Mouse (Mus musculus) thymus, adult 2 months (tissue): ENCODE measurements around the gene Etv5. TPM values are rescaled to one million over a fixed set of nuclear protein-coding genes. Genes with fewer than 3 reads are reported as not detected.

Source experiments
- DNase-seq: peaks from one replicate; pipeline ENCODE4 v3.0.0; 2021
- H3K27ac ChIP-seq: fragments of 200-500 bp; 2 replicates; pipeline ENCODE4 v1.5.1; 2012; ENCODE audit warnings: low read length, control low read depth; ENCODE audit not compliant: control insufficient read depth, insufficient read depth
- H3K27me3 ChIP-seq: fragments of 200-500 bp; 2 replicates; pipeline ENCODE4 v1.6.1; 2012; ENCODE audit warnings: mild to moderate bottlenecking, low read length, moderate library complexity, mixed read lengths; ENCODE audit not compliant: control insufficient read depth, insufficient read depth
- H3K36me3 ChIP-seq: fragments of 200-500 bp; 2 replicates; pipeline ENCODE4 v1.6.1; 2012; ENCODE audit warnings: mild to moderate bottlenecking, low read length, moderate library complexity; ENCODE audit not compliant: control insufficient read depth, insufficient read depth
- H3K4me1 ChIP-seq: fragments of 200-500 bp; replicated peaks from 2 replicates; pipeline ENCODE4 v1.6.1; 2012; ENCODE audit warnings: low read length; ENCODE audit not compliant: control insufficient read depth, insufficient read depth
- H3K4me3 ChIP-seq: fragments of 200-500 bp; 2 replicates; pipeline ENCODE4 v1.5.1; 2012; ENCODE audit warnings: mild to moderate bottlenecking, low read length, control low read depth, moderate library complexity; ENCODE audit not compliant: control insufficient read depth, insufficient read depth
- CTCF ChIP-seq: fragments of 200-500 bp; IDR thresholded peaks from 2 replicates; pipeline ENCODE4 v1.5.1; 2012; ENCODE audit warnings: mild to moderate bottlenecking, control low read depth, low read length, moderate library complexity, borderline replicate concordance; ENCODE audit not compliant: control insufficient read depth, poor library complexity, insufficient read depth; ENCODE audit errors: extremely low read depth
- POLR2A ChIP-seq: fragments of 200-500 bp; IDR thresholded peaks from 2 replicates; pipeline ENCODE4 v1.6.1; 2012; ENCODE audit warnings: mild to moderate bottlenecking, low read length, control low read depth, moderate library complexity; ENCODE audit not compliant: control insufficient read depth, poor library complexity, insufficient read depth; ENCODE audit errors: extremely low read depth
- WGBS: fragments of 180-500 bp; shearing (Covaris S2); methylation state at CpG from one replicate; pipeline ENCODE4 v1.1.7; 2018; 5-methylcytosine and 5-hydroxymethylcytosine counted together
- polyA plus RNA-seq: library from polyadenylated mRNA; depleted of rRNA; stranded (reverse); fragments of >200 nt; gene quantifications from 2 replicates; pipeline ENCODE4 v1.2.3, GENCODE M21; 2012

Gene Etv5
- polyA plus RNA-seq, 1 experiment, result 7.3 TPM

- TF ChIP-seq POLR2A, result no peak
- no peak for TF ChIP-seq CTCF
- H3K4me3 ChIP-seq, result no peak overlapping the region
Measured at GRCm38 (mm10) chr16:22417044-22417443, 22.5 kb downstream of the Etv5 start.

GRCm38 (mm10) chr16:22416140-22416848 is 23.2 kb downstream of the Etv5 start:
- DNase-seq, result no peak
- Histone ChIP-seq H3K27me3 (no peaks in the 10 kb centered on the region), H3K27ac (no peak overlapping the region), H3K4me1 (peaks cover 3% of the 10 kb centered on the region), H3K36me3 (no peaks in the 10 kb centered on the region), H3K4me3 (no peak overlapping the region)
- no peak for TF ChIP-seq POLR2A
- no peak for TF ChIP-seq CTCF
- WGBS, result 94% methylated on average over 6 of the region's 6 CpGs

More at GRCm38 (mm10) chr16:22417044-22417443, 22.5 kb downstream of the Etv5 start:
- H3K4me1 ChIP-seq, result peaks cover 3% of the 10 kb centered on the region
- H3K36me3 ChIP-seq, result no peaks in the 10 kb centered on the region
- DNase-seq, result no peak
- H3K27ac ChIP-seq, result no peak overlapping the region
- no peaks in the 10 kb centered on the region for H3K27me3 ChIP-seq
- WGBS, result 92% methylated on average over 8 of the region's 8 CpGs

GRCm38 (mm10) chr16:22414205-22414754 is 25.2 kb downstream of the Etv5 start:
- 96% methylated on average over 9 of the region's 9 CpGs for WGBS
- Histone ChIP-seq H3K4me3 (no peak overlapping the region), H3K36me3 (no peaks in the 10 kb centered on the region), H3K27ac (no peak overlapping the region), H3K4me1 (peaks cover 3% of the 10 kb centered on the region), H3K27me3 (no peaks in the 10 kb centered on the region)
- DNase-seq, result no peak
- TF ChIP-seq POLR2A, result no peak
- TF ChIP-seq CTCF, result no peak

- WGBS, result 92% methylated on average over 16 of the region's 16 CpGs
- Histone ChIP-seq H3K4me1 (peaks cover 3% of the 10 kb centered on the region), H3K27me3 (no peaks in the 10 kb centered on the region), H3K27ac (no peak overlapping the region), H3K4me3 (no peak overlapping the region), H3K36me3 (no peaks in the 10 kb centered on the region)
- no peak for TF ChIP-seq CTCF
- TF ChIP-seq POLR2A, result no peak
- DNase-seq, result no peak
Measured at GRCm38 (mm10) chr16:22412459-22413229, 26.9 kb downstream of the Etv5 start.

- Histone ChIP-seq H3K36me3 (no peaks in the 10 kb centered on the region), H3K27ac (no peak overlapping the region), H3K4me3 (no peak overlapping the region), H3K27me3 (no peaks in the 10 kb centered on the region), H3K4me1 (peaks cover 3% of the 10 kb centered on the region)
- TF ChIP-seq CTCF (no peak), POLR2A (no peak)
- no peak for DNase-seq
- WGBS, result 53% methylated on average over 11 of the region's 11 CpGs
Measured at GRCm38 (mm10) chr16:22411764-22412163, 27.8 kb downstream of the Etv5 start.

GRCm38 (mm10) chr16:22410000-22410399 is 29.5 kb downstream of the Etv5 start:
- Histone ChIP-seq H3K27ac (no peak overlapping the region), H3K4me3 (no peak overlapping the region), H3K4me1 (peaks cover 3% of the 10 kb centered on the region), H3K36me3 (no peaks in the 10 kb centered on the region), H3K27me3 (no peaks in the 10 kb centered on the region)
- TF ChIP-seq POLR2A (no peak), CTCF (no peak)
- no peak for DNase-seq
- WGBS, result 92% methylated on average over 5 of the region's 5 CpGs
